Mouse (Mus musculus): ENCODE data around the gene Naalad2.

DNA sequence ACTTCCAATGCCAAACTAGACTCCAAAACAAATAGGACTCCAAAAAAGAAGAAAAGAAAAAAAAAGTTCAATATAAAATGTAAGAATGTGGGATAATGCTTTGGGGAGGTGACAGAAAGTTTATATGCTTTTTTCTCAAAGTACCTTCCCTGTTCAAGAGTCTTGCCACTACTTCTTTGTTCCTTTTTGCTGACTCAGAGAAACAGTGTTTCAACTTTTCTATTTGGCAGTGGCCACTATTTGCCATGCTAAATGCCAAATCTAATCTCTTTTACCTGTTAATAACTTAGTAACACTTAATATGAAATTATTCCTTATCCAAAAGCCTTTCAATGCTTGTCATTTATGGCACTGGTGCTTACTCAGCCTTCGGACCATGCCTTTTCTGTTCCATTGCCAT lies 126.9 kb downstream of the Naalad2 start:
- TF ChIP-seq CTCF (IDR thresholded peaks at IDR 0.05; ENCODE audit: low read depth) = no peak
- TF ChIP-seq EP300 (IDR thresholded peaks at IDR 0.05; ENCODE audit: low read depth) = no peak
